Mouse (Mus musculus) small intestine, adult 2 months (tissue): Measurements from ENCODE around the gene Siglec1.

Experiments
- CTCF ChIP-seq: fragments of 200-500 bp; IDR thresholded peaks from 2 replicates; pipeline ENCODE4 v1.5.1; 2012; ENCODE audit warnings: low read depth, mild to moderate bottlenecking, control low read depth, inconsistent platforms, low read length, moderate library complexity, mixed read lengths; ENCODE audit not compliant: insufficient replicate concordance, insufficient read length; ENCODE audit errors: extremely low read depth
- POLR2A ChIP-seq: fragments of 200-500 bp; IDR thresholded peaks from 2 replicates; pipeline ENCODE4 v1.6.1; 2012; ENCODE audit warnings: low read depth, mild to moderate bottlenecking, control low read depth, inconsistent platforms, low read length, moderate library complexity

DNA sequence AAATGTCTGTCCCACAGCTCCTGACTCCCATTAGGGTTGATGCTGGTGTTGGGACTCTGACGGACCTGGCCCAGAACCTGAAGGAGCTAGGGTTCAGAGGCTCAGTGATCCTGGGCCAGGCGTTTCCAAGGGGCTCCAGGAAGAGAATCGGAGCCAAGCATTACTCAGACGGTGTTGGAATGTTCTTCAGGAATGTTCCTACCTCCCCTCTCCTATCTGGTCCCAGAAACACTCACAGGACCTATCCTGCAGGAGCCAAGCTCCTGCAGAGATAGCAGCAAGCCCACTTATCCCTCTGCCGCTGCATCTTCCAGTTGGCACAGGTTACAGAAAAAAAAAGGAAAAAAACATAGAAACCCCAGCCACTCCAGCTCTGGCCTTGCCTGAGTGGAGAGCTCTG is 25.0 kb downstream of the Siglec1 start:
- no peak for TF ChIP-seq CTCF
- TF ChIP-seq POLR2A = no peak
